Mouse (Mus musculus): ENCODE results near the gene C87977. TPM values are rescaled to one million over a fixed set of nuclear protein-coding genes. Genes with fewer than 3 reads are reported as not detected.

C87977 gene
- total and polyA plus RNA-seq, 3 experiments: not detected

GRCm38 (mm10) chr4:144162563-144162962 lies 50.6 kb downstream of the C87977 start, which contains the start of gene Oog3:
Gene Oog3 (minus strand): TSS chr4:144162663.
- in situ Hi-C loops (cut with MboI; ENCODE audit: low pct_ligation_motif_present, low pct_unique_long_range_greater_than_20kb, low sequenced_read_pairs): no loop called here

More at GRCm38 (mm10) chr4:144162563-144162962, 50.6 kb downstream of the C87977 start, which contains the start of gene Oog3:
- H3K27me3 ChIP-seq (replicated peaks): no peaks in the 10 kb centered on the region
- no peak within 1 kb of the TSS for H3K27ac ChIP-seq (ENCODE audit: insufficient read depth, low read depth)
- peaks cover 37% of the 10 kb centered on the region for H3K9me3 ChIP-seq (replicated peaks; ENCODE audit: low read length)
- dilution Hi-C loops (cut with MboI; ENCODE audit: extremely low pct_ligation_motif_present, extremely low pct_unique_long_range_greater_than_20kb, low sequenced_read_pairs): no loop called here
- no peak within 1 kb of the TSS for H3K4me3 ChIP-seq (replicated peaks in 1 of 3; ENCODE audit: low read depth in 2 of 3, low read length in 2 of 3, poor library complexity in 1 of 3)
- H3K9ac ChIP-seq (ENCODE audit: insufficient read depth, low read depth): no peak within 1 kb of the TSS
- no peak within 1 kb of the TSS for H3K4me2 ChIP-seq (ENCODE audit: insufficient read depth, low read depth, poor library complexity, severe bottlenecking)
- H3K4me1 ChIP-seq (ENCODE audit: control insufficient read depth in 1 of 2, insufficient read depth in 2 of 2): no peaks in the 10 kb centered on the region
- TF ChIP-seq ELF1 (IDR thresholded peaks at IDR 0.05; ENCODE audit: low read depth, low read length): no peak
- TF ChIP-seq POLR2AphosphoS2 (IDR thresholded peaks at IDR 0.05; ENCODE audit: low read depth, low read length): no peak
- no peak for TF ChIP-seq USF2 (conservative IDR thresholded peaks at IDR 0.05; ENCODE audit: low read depth, low read length)
- no peak for TF ChIP-seq ZC3H11A (IDR thresholded peaks at IDR 0.05; ENCODE audit: low read depth, low read length)
- no peak for TF ChIP-seq HCFC1 (IDR thresholded peaks at IDR 0.05; ENCODE audit: low read depth, low read length)
- no peak for TF ChIP-seq NRF1 (IDR thresholded peaks at IDR 0.05; ENCODE audit: low read depth, low read length)
- no peak for TF ChIP-seq CHD2 (IDR thresholded peaks at IDR 0.05; ENCODE audit: low read length)
- no peak for TF ChIP-seq RCOR1 (conservative IDR thresholded peaks at IDR 0.05; ENCODE audit: low read depth, low read length)
- no peak for TF ChIP-seq TBP (conservative IDR thresholded peaks at IDR 0.05; ENCODE audit: low read depth, low read length)
- TF ChIP-seq TCF12 (IDR thresholded peaks at IDR 0.05; ENCODE audit: low read depth, low read length): no peak
- no peak for TF ChIP-seq MAZ (IDR thresholded peaks at IDR 0.05; ENCODE audit: low read depth, low read length)
- no peak for TF ChIP-seq USF1 (IDR thresholded peaks at IDR 0.05; ENCODE audit: low read depth, low read length)
- TF ChIP-seq CHD1 (IDR thresholded peaks at IDR 0.05; ENCODE audit: low read depth, low read length): no peak
- no peak for TF ChIP-seq SIN3A (IDR thresholded peaks at IDR 0.05; ENCODE audit: low read length)
- no peak for TF ChIP-seq JUND (conservative IDR thresholded peaks at IDR 0.05; ENCODE audit: low read depth, low read length)
- no peak for TF ChIP-seq E2F4 (IDR thresholded peaks at IDR 0.05; ENCODE audit: insufficient replicate concordance, low read depth, low read length)
- TF ChIP-seq MAFK (IDR thresholded peaks at IDR 0.05; ENCODE audit: insufficient replicate concordance, low read length): no peak
- DNase-seq (ENCODE audit: extremely low read depth): no peak
- no peaks in the 10 kb centered on the region for H3K79me2 ChIP-seq (replicated peaks; ENCODE audit: control insufficient read depth, extremely low read depth, insufficient read depth, poor library complexity, severe bottlenecking)
- H3K36me3 ChIP-seq (replicated peaks in 1 of 2; ENCODE audit: control insufficient read depth in 1 of 2, insufficient read depth in 1 of 2, low read length in 1 of 2): no peaks in the 10 kb centered on the region

Other genes with a start within 250 kb of the C87977 start
- not detected in 2 replicates for gene Gm13101, start 246.4 kb downstream of the C87977 start, total RNA-seq (2012; rRNA removed)
- gene Gm13101, start 246.4 kb downstream of the C87977 start, total RNA-seq (2014; rRNA removed): not detected in 2 replicates
- gene Gm13101, start 246.4 kb downstream of the C87977 start, polyA plus RNA-seq (2012; ENCODE audit: insufficient read length, low read depth): not detected in 2 replicates
- not detected in 2 replicates for gene Pramef17, start 218.9 kb downstream of the C87977 start, total RNA-seq (2012; rRNA removed)
- not detected in 2 replicates for gene Pramef17, start 218.9 kb downstream of the C87977 start, total RNA-seq (2014; rRNA removed)
- gene Pramef17, start 218.9 kb downstream of the C87977 start, polyA plus RNA-seq (2012; ENCODE audit: insufficient read length, low read depth): not detected in 2 replicates
- gene Pramel4, start 154.2 kb downstream of the C87977 start, total RNA-seq (2012; rRNA removed): not detected in 2 replicates
- not detected in 2 replicates for gene Pramel4, start 154.2 kb downstream of the C87977 start, total RNA-seq (2014; rRNA removed)
- gene Pramel4, start 154.2 kb downstream of the C87977 start, polyA plus RNA-seq (2012; ENCODE audit: insufficient read length, low read depth): not detected in 2 replicates
- gene Gm13102, start 106.8 kb downstream of the C87977 start, total RNA-seq (2012; rRNA removed): not detected in 2 replicates
- gene Gm13102, start 106.8 kb downstream of the C87977 start, total RNA-seq (2014; rRNA removed): not detected in 2 replicates
- not detected in 2 replicates for gene Gm13102, start 106.8 kb downstream of the C87977 start, polyA plus RNA-seq (2012; ENCODE audit: insufficient read length, low read depth)
- gene Oog3, start 50.7 kb downstream of the C87977 start, total RNA-seq (2012; rRNA removed): not detected in 2 replicates
- gene Oog3, start 50.7 kb downstream of the C87977 start, total RNA-seq (2014; rRNA removed): not detected in 2 replicates
- gene Oog3, start 50.7 kb downstream of the C87977 start, polyA plus RNA-seq (2012; ENCODE audit: insufficient read length, low read depth): not detected in 2 replicates
- gene Oog2, start 22.6 kb downstream of the C87977 start, total RNA-seq (2012; rRNA removed): not detected in 2 replicates
- gene Oog2, start 22.6 kb downstream of the C87977 start, total RNA-seq (2014; rRNA removed): not detected in 2 replicates
- not detected in 2 replicates for gene Oog2, start 22.6 kb downstream of the C87977 start, polyA plus RNA-seq (2012; ENCODE audit: insufficient read length, low read depth)
- gene Pramel5, start 67.2 kb upstream of the C87977 start, total RNA-seq (2012; rRNA removed): not detected in 2 replicates
- gene Pramel5, start 67.2 kb upstream of the C87977 start, total RNA-seq (2014; rRNA removed): not detected in 2 replicates
- not detected in 2 replicates for gene Pramel5, start 67.2 kb upstream of the C87977 start, polyA plus RNA-seq (2012; ENCODE audit: insufficient read length, low read depth)
- not detected in 2 replicates for gene Gm13128, start 116.9 kb upstream of the C87977 start, total RNA-seq (2012; rRNA removed)
- gene Gm13128, start 116.9 kb upstream of the C87977 start, total RNA-seq (2014; rRNA removed): not detected in 2 replicates
- not detected in 2 replicates for gene Gm13128, start 116.9 kb upstream of the C87977 start, polyA plus RNA-seq (2012; ENCODE audit: insufficient read length, low read depth)
- gene Gm13119, start 144.6 kb upstream of the C87977 start, total RNA-seq (2012; rRNA removed): not detected in 2 replicates
- gene Gm13119, start 144.6 kb upstream of the C87977 start, total RNA-seq (2014; rRNA removed): not detected in 2 replicates
- gene Gm13119, start 144.6 kb upstream of the C87977 start, polyA plus RNA-seq (2012; ENCODE audit: insufficient read length, low read depth): not detected in 2 replicates
- gene Pramef20, start 164.6 kb upstream of the C87977 start, total RNA-seq (2012; rRNA removed): not detected in 2 replicates
- not detected in 2 replicates for gene Pramef20, start 164.6 kb upstream of the C87977 start, total RNA-seq (2014; rRNA removed)
- gene Pramef20, start 164.6 kb upstream of the C87977 start, polyA plus RNA-seq (2012; ENCODE audit: insufficient read length, low read depth): not detected in 2 replicates
- 0.13 and 0.17 TPM in 2 replicates for gene Pramef12, start 195.1 kb upstream of the C87977 start, total RNA-seq (2012; rRNA removed)
- 0.16 and 0.55 TPM in 2 replicates for gene Pramef12, start 195.1 kb upstream of the C87977 start, total RNA-seq (2014; rRNA removed)
- gene Pramef12, start 195.1 kb upstream of the C87977 start, polyA plus RNA-seq (2012; ENCODE audit: insufficient read length, low read depth): 0.23 and 0.46 TPM in 2 replicates
- not detected in 2 replicates for gene 1700012P22Rik, start 225.5 kb upstream of the C87977 start, total RNA-seq (2012; rRNA removed)
- gene 1700012P22Rik, start 225.5 kb upstream of the C87977 start, total RNA-seq (2014; rRNA removed): not detected in 2 replicates
- gene 1700012P22Rik, start 225.5 kb upstream of the C87977 start, polyA plus RNA-seq (2012; ENCODE audit: insufficient read length, low read depth): not detected in 2 replicates
- not detected in 2 replicates for gene Gm9944, start 240.0 kb upstream of the C87977 start, total RNA-seq (2012; rRNA removed)
- not detected in 2 replicates for gene Gm9944, start 240.0 kb upstream of the C87977 start, total RNA-seq (2014; rRNA removed)
- not detected in 2 replicates for gene Gm9944, start 240.0 kb upstream of the C87977 start, polyA plus RNA-seq (2012; ENCODE audit: insufficient read length, low read depth)